Comparison of ENCODE assay signal across 8 mouse cellular contexts in the genomic region with DNA sequence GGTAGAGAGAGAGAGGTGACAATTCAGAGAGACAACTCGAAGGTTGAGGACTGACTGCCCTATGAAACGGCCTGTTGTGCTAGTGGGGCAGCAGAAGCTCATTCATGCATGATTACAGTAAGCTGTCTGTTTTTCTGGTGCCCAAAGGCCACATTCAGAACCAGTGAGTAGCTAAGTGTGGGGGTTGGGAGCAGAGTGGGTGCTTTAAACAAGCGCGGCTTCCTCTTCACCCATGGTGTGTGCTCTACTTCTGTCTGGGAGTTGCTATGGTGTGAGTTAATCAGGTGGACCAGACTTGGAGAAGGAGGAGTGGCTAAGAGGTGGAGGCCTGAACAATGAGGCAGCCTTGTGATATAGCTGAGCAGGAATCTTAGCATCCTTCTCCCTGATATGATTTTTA. TPM values are rescaled to one million over a fixed set of nuclear protein-coding genes. Genes with fewer than 3 reads are reported as not detected.
A peak's percentile ranks its signal among the peaks of the same experiment; 100 is the strongest.
DNase-seq lines count a peak whose midpoint lies in the region; ATAC-seq and TF ChIP-seq lines count a peak whose summit lies in the region.

No protein-coding gene starts in this region.

- intact Hi-C loops in gastrocnemius, adult 2 months (cut with DNase I): loop anchor here (2.0 to 10.0 kb wide), 2 partner anchors 220 to 280 kb away; no protein-coding TSS in a partner anchor
- intact Hi-C loops in left cerebral cortex, postnatal 25 days (cut with DNase I): loop anchor here (2.0 to 10.0 kb wide), 3 partner anchors 52 to 284 kb away; no protein-coding TSS in a partner anchor

- H3K4me3 ChIP-seq in gastrocnemius, adult 2 months: peak overlapping the region; percentile 95
- H3K4me3 ChIP-seq in forebrain, embryonic 16.5 days (replicated peaks; ENCODE audit: low read length): peak overlapping the region; percentile 86
- peak overlapping the region; percentile 80 for H3K4me3 ChIP-seq in midbrain, embryonic 16.5 days (ENCODE audit: low read depth, low read length)

- CTCF ChIA-PET in Patski (lab: Charles Lee): interaction anchor here (0.8 to 2.4 kb wide), 4 partner anchors 8 to 136 kb away, joined by 3 to 10 read pairs (median 4); no protein-coding TSS in a partner anchor

- WGBS in forebrain, embryonic 16.5 days: 16% methylated on average over 4 of the region's 4 CpGs
- WGBS in midbrain, embryonic 16.5 days: 3% methylated on average over 4 of the region's 4 CpGs

- H3K27ac ChIP-seq in gastrocnemius, adult 2 months: peak overlapping the region; percentile 94
- H3K27ac ChIP-seq in forebrain, embryonic 16.5 days (ENCODE audit: low read length): peak overlapping the region; percentile 96
- H3K27ac ChIP-seq in midbrain, embryonic 16.5 days (ENCODE audit: low read length): peak overlapping the region; percentile 98

- ATAC-seq in Patski: no peak
- peak; percentile 14 for ATAC-seq in forebrain, embryonic 16.5 days
- peak; percentile 54 for ATAC-seq in midbrain, embryonic 16.5 days

- no peak for TF ChIP-seq CTCF in gastrocnemius, adult 2 months (IDR thresholded peaks at IDR 0.05)
- TF ChIP-seq CTCF in Patski (IDR thresholded peaks at IDR 0.05): no peak

- in situ Hi-C loops in Patski (cut with MboI; ENCODE audit: low pct_unique_long_range_greater_than_20kb): loop anchor here (10.0 kb wide), 1 partner anchor 480 kb away; no protein-coding TSS in a partner anchor

- no peaks in the 10 kb centered on the region for H3K36me3 ChIP-seq in forebrain, embryonic 16.5 days (ENCODE audit: control insufficient read depth, insufficient read depth)
- no peaks in the 10 kb centered on the region for H3K36me3 ChIP-seq in midbrain, embryonic 16.5 days (ENCODE audit: control insufficient read depth, insufficient read depth, low read length)

- POLR2A ChIA-PET in Patski (lab: Charles Lee): no interaction called here

- peak overlapping the region; percentile 94 for H3K9ac ChIP-seq in forebrain, embryonic 16.5 days (replicated peaks; ENCODE audit: low read depth, low read length)
- H3K9ac ChIP-seq in midbrain, embryonic 16.5 days (ENCODE audit: low read depth, low read length): peak overlapping the region; percentile 97

- peaks cover 39% of the 10 kb centered on the region for H3K4me1 ChIP-seq in forebrain, embryonic 16.5 days (replicated peaks; ENCODE audit: control insufficient read depth, insufficient read depth, low read length)
- peaks cover 37% of the 10 kb centered on the region for H3K4me1 ChIP-seq in midbrain, embryonic 16.5 days (ENCODE audit: control insufficient read depth, insufficient read depth, low read length)

- H3K4me2 ChIP-seq in forebrain, embryonic 16.5 days (ENCODE audit: low read length): peak overlapping the region; percentile 84
- H3K4me2 ChIP-seq in midbrain, embryonic 16.5 days (ENCODE audit: low read length): peak overlapping the region; percentile 64

- H3K9me3 ChIP-seq in forebrain, embryonic 16.5 days (ENCODE audit: control insufficient read depth, low read length): no peaks in the 10 kb centered on the region
- H3K9me3 ChIP-seq in midbrain, embryonic 16.5 days (replicated peaks; ENCODE audit: control insufficient read depth, low read length, poor library complexity, severe bottlenecking): no peaks in the 10 kb centered on the region

- no peak for DNase-seq in gastrocnemius, adult 2 months
- no peak for DNase-seq in gastrocnemius, postnatal 25 days
- peak; percentile 4 for DNase-seq in Patski (ENCODE audit: low read depth, low spot score)
- peak; percentile 31 to 67 for DNase-seq in left cerebral cortex, postnatal 25 days (ENCODE audit: low spot score in 2 of 2)
- peak; percentile 45 for DNase-seq in thymus, postnatal 4 days
- no peak for DNase-seq in gastrocnemius, adult 8-10 months (ENCODE audit: low spot score in 2 of 2)

- no peaks in the 10 kb centered on the region for H3K27me3 ChIP-seq in Patski
- H3K27me3 ChIP-seq in forebrain, embryonic 16.5 days (replicated peaks; ENCODE audit: control insufficient read depth, insufficient read depth, low read length): no peaks in the 10 kb centered on the region
- H3K27me3 ChIP-seq in midbrain, embryonic 16.5 days (ENCODE audit: control insufficient read depth, insufficient read depth, low read depth, low read length): no peaks in the 10 kb centered on the region

RNA-seq across cellular contexts. Expression of gene Tnik, which starts 2.2 kb away (rescaled TPM):
- total RNA-seq in gastrocnemius, adult 2 months (2021): 10 to 100 TPM; 38.8 to 42.7 TPM
- total RNA-seq in gastrocnemius, postnatal 25 days (2021): 10 to 100 TPM; 40.6 to 45.9 TPM
- 20.7 TPM for polyA plus RNA-seq in Patski (2021)
- 90.9 and 111 TPM in 2 replicates for polyA plus RNA-seq in forebrain, embryonic 16.5 days (2015; fragmentation: Nextera tagmentation; extraction: Ambion mirVana)
- 100 to 1,000 TPM; 195 to 212 TPM for total RNA-seq in left cerebral cortex, postnatal 25 days (2021)
- polyA plus RNA-seq in midbrain, embryonic 16.5 days (2015; fragmentation: Nextera tagmentation; extraction: Ambion mirVana): 68.2 and 76.3 TPM in 2 replicates
- 10 to 100 TPM; 21.9 to 29.9 (median 27.9) TPM for total RNA-seq in gastrocnemius, adult 8-10 months (2022)

Comparison
In these comparisons a context has a peak if more than half of its experiments do, and no peak if none do; other contexts are left out.
1. DNase-seq: peak in Patski (single experiment), left cerebral cortex, postnatal 25 days (2 of 2) and thymus, postnatal 4 days (single experiment); none in gastrocnemius, adult 2 months (single experiment), gastrocnemius, postnatal 25 days (single experiment) and gastrocnemius, adult 8-10 months (0 of 2).
2. RNA of gene Tnik, which starts 2.2 kb away (total RNA-seq): 195 to 212 TPM in left cerebral cortex, postnatal 25 days; 40.6 to 45.9 TPM in gastrocnemius, postnatal 25 days, 38.8 to 42.7 TPM in gastrocnemius, adult 2 months and 21.9 to 29.9 TPM in gastrocnemius, adult 8-10 months; every median in the first group is over 4 times any median in the second.
3. Peak in every context shown above with its lines, with median percentiles within 50 percentile points of each other: H3K27ac ChIP-seq and H3K4me3 ChIP-seq.